Mouse (Mus musculus) natural killer cell, adult 2 months (primary cell): Measurements from ENCODE around the gene Cyb561.

Experiments used
- DNase-seq, 2 experiments: peaks; one replicate each; pipeline ENCODE4 v3.0.0; 2022; ENCODE audit warnings: low spot score in 2 of 2

Gene Cyb561

DNA sequence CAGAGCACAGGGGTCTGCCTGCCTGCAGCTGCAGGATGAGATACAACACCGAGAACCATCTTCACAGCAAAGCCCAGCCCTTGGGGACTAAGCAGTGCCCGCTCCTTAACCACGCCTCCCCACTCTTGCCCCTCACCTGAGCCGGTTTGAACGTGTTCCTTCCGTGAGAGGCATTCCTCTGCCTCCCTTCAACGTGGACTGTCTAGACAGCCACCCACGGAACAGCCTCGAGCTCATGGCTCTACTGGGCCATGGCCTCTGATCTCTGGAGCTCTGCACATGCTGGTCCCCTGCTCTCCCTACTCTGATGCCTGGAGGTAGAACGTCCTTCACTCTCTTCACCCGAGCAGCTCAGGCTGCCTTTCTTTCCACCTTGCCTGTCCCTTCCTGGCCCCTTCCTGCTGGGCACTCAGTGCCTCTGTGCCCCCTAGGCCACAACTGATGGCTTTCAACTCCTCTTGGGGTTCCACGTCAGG is at the start of gene Cyb561:
Gene Cyb561 (minus strand): TSS at position 426 of the 476 bp plus-strand sequence.
- DNase-seq, result no peak

DNA sequence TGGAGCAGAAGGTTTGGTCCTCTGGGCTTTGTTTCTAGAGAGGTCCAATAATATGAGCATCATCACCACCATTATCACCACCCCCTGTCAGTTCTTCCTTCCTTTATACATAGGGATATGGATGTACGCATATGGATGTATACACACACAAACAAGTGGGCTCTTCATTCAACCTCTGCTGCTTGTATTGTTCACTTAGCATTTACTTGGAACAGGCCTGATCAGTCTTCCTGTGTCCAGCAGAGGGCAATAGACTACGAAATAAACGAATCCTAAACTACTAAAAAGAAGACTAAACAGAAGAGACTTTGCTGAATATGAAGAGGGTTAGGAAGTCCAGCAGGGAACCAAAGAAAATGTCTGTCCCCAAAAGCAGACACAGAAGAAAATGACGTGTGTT is 48.6 kb upstream of the Cyb561 start:
- peak; percentile 9 to 26 for DNase-seq

GRCm38 (mm10) chr11:106000062-106000461 is 46.9 kb upstream of the Cyb561 start:
- DNase-seq, result no peak

DNA sequence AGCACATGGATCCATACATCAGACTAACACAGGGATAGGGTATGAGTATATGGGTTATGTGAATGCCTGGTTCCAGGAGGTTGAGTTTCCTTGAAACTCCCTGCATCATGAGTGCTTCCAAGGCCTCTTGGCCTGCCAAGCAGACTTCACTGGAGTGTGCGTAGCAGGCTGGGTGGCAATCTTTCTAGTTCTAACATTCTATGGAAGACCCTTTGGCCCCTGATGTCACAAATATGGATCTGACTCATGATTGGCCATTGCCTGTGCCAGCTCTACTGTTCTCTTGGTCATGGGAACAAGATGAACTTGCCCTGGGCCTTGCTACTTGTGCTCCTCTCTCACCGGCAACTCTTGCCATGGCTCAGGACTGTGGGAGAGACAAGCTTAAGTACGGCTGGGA is 41.2 kb upstream of the Cyb561 start, which contains the start of gene Ace3:
Gene Ace3 (plus strand): TSS at position 301 of the 400 bp plus-strand sequence.
- no peak for DNase-seq

- DNase-seq, result no peak
Observed at GRCm38 (mm10) chr11:105990231-105990630, 37.1 kb upstream of the Cyb561 start.

DNA sequence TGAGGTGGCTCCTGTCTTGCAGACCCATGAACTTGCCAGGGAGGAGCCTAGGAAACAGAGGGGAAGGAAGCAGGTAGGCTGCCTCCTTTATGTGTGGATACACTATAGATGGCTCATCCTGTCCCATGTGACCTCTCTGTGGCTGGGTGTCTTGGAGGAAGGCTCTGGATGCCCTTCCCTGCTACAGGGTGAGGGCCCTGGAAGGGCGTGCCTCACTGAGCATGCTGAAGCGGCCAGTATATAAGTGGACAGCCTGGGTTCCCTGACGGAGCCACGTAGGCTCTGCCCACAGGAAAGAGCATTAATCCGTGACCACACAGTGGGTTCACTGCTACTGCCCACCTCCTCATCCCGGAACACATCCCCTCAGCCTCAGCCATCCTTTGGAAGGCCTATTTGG is 36.3 kb upstream of the Cyb561 start:
- DNase-seq, result no peak

GRCm38 (mm10) chr11:105987446-105987845 is 34.3 kb upstream of the Cyb561 start:
- DNase-seq, result no peak

DNA sequence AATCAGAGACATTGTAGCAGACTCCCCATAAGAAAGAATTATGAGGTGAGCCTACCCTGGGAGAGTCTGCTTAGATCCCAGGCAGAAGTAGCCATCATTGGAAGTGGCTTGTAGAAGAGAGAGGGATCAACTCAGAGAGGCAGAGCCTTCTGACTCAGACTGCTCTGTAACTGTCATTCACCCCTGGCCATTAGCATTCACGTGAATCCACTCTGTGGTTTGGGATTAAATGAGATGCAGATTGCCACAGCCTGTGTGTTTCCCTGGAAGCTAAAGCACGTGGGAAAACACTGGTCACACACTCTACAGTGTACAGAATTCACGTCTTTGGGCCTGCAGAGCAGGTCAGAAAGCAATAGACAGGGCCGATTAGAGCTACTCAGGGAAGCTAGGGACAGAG is 31.3 kb upstream of the Cyb561 start:
- no peak for DNase-seq

- DNase-seq, result no peak
Observed at GRCm38 (mm10) chr11:105978634-105979033, 25.5 kb upstream of the Cyb561 start.

GRCm38 (mm10) chr11:105978232-105978631 is 25.1 kb upstream of the Cyb561 start:
- DNase-seq, result no peak

DNA sequence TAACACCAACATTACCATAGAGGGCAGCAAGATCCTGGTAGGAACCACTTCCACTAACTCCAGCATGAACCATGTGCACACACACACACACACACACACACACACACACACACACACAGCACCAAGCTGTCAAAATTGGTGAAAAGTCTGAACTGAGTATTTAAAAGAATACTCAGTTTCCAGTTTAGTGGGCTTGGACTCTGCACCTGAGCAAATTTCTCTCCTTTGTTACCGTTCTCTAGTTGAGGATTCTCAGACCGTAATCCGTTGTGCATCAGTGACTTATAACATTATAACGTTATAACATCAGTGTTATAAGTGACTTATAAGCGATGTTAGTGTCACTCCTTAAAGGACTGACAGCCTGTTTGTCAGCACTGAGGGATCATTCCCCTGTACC is 22.5 kb upstream of the Cyb561 start:
- no peak for DNase-seq

- DNase-seq, result no peak
Observed at GRCm38 (mm10) chr11:105975050-105975449, 21.9 kb upstream of the Cyb561 start.

DNA sequence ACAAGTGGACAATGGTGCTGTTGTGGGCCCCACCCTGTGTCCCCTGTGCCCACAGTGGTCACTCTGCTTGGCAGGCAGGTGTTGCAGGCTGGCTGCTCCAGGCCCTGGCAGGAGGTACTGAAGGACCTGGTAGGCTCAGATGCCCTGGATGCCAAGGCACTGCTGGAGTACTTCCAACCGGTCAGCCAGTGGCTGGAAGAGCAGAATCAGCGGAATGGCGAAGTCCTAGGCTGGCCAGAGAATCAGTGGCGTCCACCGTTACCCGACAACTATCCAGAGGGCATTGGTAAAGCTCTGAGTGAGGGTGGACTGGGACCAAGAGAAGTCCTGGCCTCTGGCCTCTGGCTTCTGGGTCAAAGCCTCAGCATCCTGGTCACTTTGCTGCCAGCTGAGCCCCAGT is 21.5 kb upstream of the Cyb561 start:
- no peak for DNase-seq

- DNase-seq, result no peak
Observed at GRCm38 (mm10) chr11:105969516-105969915, 16.4 kb upstream of the Cyb561 start.

DNA sequence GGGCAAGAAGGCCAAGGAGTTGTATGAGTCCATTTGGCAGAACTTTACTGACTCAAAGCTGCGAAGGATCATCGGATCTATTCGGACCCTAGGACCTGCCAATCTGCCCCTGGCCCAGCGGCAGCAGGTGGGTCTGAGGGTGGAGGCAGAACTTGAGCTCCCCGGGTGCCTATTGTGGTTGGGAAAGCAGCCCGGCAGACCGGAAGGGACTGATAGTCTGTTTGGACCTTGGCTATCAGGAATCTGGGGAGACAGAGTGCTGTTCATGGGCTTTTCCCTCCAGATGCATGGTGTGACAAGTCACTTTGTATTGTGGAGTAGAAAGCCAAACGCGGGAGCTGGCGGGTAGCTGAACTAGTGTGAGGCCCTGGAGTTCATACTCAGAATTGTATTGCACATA is 15.8 kb upstream of the Cyb561 start:
- DNase-seq, result no peak

GRCm38 (mm10) chr11:105967741-105968574 is 14.8 kb upstream of the Cyb561 start, which contains the start of gene Ace:
Gene Ace, plus strand, starts transcription at chr11:105967945.
- no peak for DNase-seq

DNA sequence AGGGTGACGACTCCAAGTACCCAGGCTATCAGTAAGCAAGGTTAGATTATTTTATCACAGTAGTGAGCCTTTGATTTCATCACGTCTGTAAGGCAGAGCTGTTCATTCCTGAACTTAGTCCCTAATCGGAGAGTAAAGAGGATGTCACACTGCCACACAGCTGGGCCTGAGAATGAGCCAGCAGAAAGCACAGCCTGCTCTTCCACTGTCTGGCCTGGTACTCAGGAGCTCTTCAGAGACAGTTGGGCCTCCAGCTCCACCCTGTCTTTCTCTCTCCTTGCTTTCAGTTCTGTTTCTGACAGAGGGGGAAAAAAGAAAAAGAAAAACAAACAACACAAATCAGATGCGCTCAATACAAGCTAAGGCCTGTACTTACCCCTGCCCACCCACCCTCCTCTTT is 13.2 kb upstream of the Cyb561 start:
- DNase-seq, result no peak

DNA sequence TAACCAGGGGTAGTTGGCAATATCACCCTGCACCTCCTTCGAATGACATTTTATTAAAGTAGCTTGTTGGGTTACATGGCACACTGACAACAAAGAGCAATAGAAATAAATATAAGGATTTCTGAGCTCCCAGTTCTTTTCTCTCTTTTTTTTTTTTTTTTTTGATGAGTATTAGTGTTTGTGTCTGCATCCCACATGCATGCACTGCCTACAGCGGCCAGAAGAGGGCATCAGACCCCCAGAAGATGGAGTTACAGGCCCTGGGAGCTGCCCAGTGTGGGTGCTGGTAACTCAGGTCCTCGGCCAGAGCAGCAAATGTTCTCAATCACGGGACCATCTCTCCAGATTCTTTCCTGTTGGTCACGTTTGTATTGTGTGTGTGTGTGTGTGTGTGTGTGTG is 11.6 kb upstream of the Cyb561 start:
- no peak for DNase-seq

DNA sequence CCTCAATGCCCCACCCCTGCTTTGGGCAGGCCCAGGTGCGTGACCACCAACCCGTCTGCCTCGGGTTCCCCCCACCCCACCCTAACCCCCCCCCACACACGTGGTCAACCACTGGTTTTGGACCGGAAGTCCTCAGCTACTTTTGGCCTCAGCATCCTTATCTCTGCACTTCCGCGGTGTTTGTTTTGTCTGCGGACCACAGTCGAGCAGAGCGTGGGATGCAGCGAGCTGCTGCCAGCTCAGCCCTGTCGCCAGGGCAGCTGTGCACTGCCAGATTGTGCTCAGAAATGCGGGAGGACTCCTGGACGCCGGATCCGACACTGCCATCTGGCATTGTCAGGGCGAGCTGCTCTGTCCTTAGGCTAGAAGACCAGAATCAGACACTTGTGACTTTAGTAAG is 6.2 kb upstream of the Cyb561 start:
- peak; percentile 20 to 52 for DNase-seq

DNA sequence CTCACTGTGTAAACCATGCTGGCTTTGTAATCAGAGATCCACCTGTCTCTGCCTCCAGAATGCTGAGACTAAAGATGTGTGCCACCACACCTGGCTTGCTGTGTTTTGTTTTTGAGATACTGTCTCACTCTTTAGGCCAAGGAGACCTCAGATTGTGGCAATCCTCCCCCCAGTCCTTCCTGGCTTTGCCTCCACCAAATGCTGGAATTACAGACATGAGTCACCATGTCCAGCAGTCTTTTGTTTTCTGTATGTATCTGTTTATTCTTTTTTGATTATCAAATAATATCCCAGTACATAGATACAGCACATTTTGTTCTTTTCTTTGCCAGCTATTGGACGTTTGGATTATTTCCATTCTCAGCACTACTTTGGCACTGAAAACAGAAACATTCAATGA is 5.4 kb upstream of the Cyb561 start:
- no peak for DNase-seq

DNA sequence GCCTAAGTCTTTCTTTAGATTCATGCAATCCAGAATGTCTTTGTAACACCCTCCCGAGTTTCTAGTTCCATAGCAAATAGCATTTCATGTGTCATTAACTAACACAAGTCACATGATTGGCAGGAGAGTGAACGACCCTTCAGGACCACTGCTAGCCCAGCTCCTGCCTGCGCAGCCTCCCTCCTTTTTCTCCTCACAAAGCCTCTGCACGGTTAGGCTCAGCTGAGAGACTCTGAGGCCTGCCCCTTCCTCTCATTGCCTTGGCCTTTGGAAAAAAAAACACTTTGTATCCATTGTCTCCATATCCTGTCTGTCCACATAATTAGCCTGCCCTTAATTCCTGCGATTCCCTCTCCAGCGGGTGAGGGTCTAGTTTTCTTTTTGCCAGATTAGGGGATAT is 4.4 kb upstream of the Cyb561 start:
- no peak for DNase-seq

DNA sequence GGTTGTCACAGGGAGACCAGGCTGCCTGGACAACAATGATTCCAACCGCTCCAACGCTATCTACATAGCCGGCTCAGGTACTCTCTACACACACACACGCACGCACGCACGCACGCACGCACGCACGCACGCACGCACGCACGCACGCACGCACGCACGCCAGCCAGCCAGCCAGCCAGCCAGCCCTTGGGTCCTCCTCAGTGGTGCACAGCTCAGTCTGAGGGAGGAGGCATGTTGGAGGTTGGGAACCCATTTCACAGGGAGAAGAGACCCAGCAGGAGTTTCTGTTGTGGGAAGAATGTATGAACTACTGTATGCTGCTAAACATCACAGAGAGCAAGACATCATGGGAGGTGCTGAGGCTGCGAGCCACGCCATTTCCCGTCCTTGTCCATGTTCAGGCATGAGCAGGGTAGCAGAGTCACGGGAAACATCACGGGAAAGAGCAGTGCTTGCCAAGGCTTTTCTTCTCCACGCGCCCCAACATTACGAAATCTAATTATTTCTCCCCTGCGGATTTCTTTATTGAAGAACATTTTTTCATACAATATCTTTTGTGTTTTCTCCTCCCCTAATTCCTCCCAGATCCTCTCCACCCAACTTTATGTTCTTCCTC is 2.8 kb upstream of the Cyb561 start:
- DNase-seq, result no peak

DNA sequence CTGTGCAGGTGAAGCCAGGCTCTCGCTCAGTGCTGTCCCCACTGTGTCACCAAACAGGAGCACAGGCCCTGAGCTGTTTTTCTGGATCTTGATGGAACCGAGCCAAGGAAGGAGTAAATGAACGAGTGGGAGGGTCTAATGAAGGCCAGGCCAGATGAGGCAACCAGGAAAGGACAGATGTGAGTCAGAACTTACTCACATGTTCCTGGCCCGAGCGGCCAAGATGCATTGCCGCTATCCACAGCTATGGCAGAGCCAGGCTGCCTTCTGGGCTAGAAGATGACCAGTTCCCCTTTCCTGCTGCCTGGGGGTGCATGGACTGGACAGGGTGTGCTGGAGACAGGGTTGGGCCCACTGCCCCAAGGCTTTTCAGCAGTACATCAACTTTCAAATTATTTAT is 266 bp upstream of the Cyb561 start:
- DNase-seq, result no peak
